Mouse (Mus musculus) kidney, adult 2 months (tissue): ENCODE data around the gene Tspear.

Experiments
- CTCF ChIP-seq: fragments of 200-500 bp; conservative IDR thresholded peaks from 2 replicates; pipeline ENCODE4 v1.5.1; 2011; ENCODE audit warnings: low read depth, mild to moderate bottlenecking, control low read depth, low read length, moderate library complexity, mixed read lengths; ENCODE audit not compliant: insufficient read depth, insufficient read length
- POLR2A ChIP-seq: fragments of 200-500 bp; IDR thresholded peaks from one replicate; pipeline ENCODE4 v1.6.1; 2011; ENCODE audit warnings: low read depth, low read length, control low read depth

DNA sequence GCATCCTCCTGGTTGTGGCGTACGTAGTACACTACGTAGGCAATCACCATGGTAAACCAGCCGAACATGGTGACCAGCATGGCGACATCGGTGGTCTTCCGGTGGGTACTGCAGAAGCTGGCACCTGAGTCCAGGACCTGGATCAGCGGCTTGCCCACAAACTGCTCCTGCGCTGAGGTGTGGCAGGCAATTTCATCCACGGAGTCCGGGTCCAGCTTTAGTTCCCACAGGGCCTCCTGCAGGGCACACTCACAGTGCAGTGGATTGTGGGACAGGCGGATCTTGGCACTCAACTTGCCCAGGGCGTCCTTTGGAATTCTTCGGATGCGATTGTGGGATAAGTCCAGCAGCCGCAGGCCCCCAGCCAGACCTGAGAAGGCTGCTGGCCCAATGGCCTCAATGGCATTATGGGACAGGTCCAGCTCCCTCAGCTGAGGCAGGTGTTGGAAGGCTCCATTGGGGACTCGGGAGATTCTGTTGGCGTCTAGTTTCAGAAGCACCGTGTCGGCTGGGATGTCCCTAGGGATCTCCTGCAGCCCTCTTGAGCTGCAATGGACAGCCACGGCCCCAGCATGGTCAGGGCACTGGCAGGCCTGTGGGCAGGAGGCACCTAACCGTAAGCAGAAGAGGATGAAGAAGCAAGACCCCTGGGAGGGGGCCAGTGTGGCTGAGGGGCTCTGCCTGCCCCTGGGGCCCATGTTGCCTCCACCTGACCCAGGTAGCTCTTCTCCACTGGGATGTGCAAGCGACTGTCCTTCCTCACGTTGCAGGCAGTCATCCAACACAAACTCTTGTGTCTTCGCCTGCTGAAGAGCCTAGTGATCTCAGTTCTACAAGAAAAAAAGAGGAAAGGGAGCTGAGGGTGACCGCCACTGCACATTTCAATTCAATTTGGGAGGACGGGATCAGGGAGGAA lies 214.8 kb downstream of the Tspear start:
- TF ChIP-seq CTCF (no peak), POLR2A (no peak)
